Mouse (Mus musculus) G1E-ER4 (cell line): ENCODE results near the gene Gtf3c1. TPM values are rescaled to one million over a fixed set of nuclear protein-coding genes. Genes with fewer than 3 reads are reported as not detected.

Experiments used
- GATA1 ChIP-seq: IDR thresholded peaks from one replicate; pipeline ENCODE4 v1.8.0; 2012; ENCODE audit warnings: low read length, inconsistent platforms
- polyA plus RNA-seq: library from polyadenylated mRNA; stranded (reverse); fragments of >175 nt; gene quantifications from 2 replicates; pipeline ENCODE4 v1.2.3, GENCODE M21; 2012

Gtf3c1 gene
- 105 and 136 TPM in 2 replicates for polyA plus RNA-seq

DNA sequence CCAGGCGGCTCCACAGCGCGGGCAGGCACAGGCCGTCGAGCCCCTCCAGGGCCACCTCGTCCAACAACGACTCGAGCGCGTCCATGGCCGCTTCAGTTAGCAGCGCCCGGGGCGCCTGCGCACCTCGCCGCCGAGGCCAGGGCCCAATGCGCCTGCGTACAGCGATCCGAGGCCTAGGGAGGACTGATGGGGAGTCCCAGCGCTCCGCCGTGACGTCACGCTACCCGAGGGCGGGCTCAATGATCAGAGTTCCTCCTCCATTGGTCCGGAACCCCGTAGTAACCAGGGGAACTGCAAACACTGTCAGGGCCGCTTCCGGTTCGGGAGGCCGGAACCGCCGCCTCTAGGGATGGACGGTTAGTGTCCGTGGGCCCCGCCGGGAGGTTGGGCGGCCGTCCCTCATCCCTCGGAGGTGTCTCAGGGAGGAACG is at the start of gene Gtf3c1, which contains the start of gene D430042O09Rik:
Gene Gtf3c1 (minus strand): TSS at position 188 of the 430 bp plus-strand sequence.
Gene D430042O09Rik (plus strand): TSS at position 296 of the 430 bp plus-strand sequence.
- no peak for TF ChIP-seq GATA1

GRCm38 (mm10) chr7:125756806-125757205 is 49.2 kb upstream of the Gtf3c1 start:
- TF ChIP-seq GATA1: no peak

GRCm38 (mm10) chr7:125753326-125753715 is 45.7 kb upstream of the Gtf3c1 start:
- TF ChIP-seq GATA1: no peak

DNA sequence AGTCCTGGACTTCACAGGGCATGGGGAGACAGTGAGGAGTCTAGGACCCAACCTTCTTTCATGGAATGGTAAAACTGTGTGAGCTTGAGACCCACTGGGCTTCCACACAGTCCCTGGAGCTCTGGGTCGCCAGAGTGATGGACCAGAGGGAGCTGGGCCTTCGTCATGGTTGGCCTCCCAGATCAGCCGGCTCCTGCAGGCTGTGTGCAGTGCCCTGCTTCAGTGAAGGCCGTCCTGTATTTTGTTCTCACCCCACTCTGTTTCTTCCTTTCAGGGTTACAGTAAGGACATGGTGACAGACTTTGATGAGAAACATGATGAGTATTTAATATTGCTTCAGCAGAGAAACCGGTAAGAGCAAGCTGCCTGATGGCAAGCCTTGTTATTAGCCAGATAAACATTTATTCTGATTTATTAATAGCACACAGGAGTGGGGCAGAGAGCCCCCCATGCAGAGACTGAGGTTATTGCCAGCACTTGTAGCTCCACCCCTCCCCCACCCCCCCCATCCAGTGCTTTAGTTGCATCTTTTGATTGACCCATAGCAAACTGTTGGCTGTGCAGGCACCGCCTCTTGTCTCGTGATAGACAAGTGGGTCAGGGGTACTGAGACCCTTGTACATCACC is 45.2 kb upstream of the Gtf3c1 start:
- no peak for TF ChIP-seq GATA1

GRCm38 (mm10) chr7:125748186-125748585 is 40.6 kb upstream of the Gtf3c1 start:
- TF ChIP-seq GATA1: no peak

- TF ChIP-seq GATA1: no peak
Measured at GRCm38 (mm10) chr7:125747316-125747690, 39.7 kb upstream of the Gtf3c1 start.

- TF ChIP-seq GATA1: no peak
Measured at GRCm38 (mm10) chr7:125746621-125747315, 39.2 kb upstream of the Gtf3c1 start.

- TF ChIP-seq GATA1: no peak
Measured at GRCm38 (mm10) chr7:125744774-125745173, 37.2 kb upstream of the Gtf3c1 start.

DNA sequence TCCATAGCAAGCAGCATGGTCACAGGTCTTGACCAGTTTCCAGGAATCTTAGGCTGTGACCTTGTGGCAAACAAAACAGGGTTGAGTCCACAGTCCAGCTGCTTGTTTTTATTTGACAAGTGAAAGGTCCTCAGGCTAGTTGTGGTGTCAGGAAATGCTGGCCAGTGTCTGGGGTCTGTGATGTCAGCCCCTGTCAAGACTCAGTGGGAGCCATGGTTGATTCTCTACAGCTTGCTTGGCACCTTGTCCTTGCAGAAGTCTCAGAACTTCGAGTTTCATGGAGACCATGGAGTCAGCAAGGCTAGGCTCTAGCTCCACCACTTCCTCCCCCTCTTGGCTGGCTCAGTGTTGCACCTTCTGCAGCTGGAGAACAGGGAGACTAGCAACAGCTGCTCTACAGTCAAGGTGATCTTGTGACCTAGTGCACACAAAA is 33.7 kb upstream of the Gtf3c1 start:
- no peak for TF ChIP-seq GATA1

GRCm38 (mm10) chr7:125740521-125740920 is 32.9 kb upstream of the Gtf3c1 start:
- no peak for TF ChIP-seq GATA1

- TF ChIP-seq GATA1: no peak
Measured at GRCm38 (mm10) chr7:125736366-125737015, 28.9 kb upstream of the Gtf3c1 start.

- no peak for TF ChIP-seq GATA1
Measured at GRCm38 (mm10) chr7:125733791-125734190, 26.2 kb upstream of the Gtf3c1 start.

- TF ChIP-seq GATA1: no peak
Measured at GRCm38 (mm10) chr7:125731679-125732078, 24.1 kb upstream of the Gtf3c1 start.

DNA sequence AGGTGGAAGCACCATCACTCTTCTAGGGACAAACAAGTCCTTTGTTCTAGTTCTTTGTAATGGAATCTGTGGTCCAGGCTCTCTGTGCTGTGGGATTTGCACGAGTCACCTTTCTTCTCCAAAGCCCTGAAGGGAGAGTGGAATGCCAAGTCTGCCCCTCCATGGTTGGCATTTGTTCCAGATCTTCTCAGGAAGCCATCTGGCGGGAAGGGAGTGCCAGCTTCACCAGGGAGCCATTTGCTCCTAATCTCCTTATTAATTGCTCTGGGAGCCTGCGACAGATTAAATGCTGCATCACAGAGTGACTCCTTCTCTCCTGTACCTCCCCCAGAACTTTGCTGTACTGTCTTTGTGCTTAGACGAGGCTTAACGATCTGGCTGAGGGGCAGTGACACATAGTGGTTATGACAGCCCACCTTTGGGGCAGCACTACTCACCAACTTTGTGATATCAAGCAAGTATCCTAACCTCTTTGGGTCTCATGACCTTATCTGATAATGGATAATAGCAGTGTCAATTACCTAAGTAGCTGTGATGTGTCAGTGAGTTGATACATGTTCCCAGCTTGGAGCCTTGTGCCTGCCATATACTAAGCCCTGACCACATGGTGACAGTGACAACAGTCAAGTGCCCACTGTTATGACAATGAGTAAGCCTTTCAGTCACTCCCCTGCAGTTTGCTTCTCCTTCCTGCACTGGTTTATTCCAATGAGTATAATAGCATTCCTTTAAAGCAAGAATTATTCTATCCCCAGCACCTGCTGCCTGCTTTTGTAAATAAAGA is 15.8 kb upstream of the Gtf3c1 start:
- no peak for TF ChIP-seq GATA1

DNA sequence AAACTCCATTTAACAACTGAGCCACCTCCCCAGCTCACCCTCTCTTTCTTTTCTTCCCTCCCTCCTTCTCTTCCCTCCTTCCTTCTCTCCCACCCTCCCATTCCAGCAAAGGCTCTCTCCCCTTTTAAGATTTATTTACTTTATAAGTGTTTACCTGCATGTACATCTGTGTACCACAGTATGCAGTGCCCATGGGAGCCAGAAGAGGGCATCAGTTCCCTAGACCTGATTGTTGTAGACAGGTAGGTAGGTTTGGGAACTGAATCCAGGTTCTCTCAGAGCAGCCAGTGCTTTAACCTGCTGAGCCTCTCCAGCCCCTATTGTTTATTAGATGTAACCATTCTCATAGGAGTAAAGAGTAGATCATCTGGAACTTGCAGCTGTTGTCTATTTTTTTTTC is 14.5 kb upstream of the Gtf3c1 start:
- TF ChIP-seq GATA1: no peak

DNA sequence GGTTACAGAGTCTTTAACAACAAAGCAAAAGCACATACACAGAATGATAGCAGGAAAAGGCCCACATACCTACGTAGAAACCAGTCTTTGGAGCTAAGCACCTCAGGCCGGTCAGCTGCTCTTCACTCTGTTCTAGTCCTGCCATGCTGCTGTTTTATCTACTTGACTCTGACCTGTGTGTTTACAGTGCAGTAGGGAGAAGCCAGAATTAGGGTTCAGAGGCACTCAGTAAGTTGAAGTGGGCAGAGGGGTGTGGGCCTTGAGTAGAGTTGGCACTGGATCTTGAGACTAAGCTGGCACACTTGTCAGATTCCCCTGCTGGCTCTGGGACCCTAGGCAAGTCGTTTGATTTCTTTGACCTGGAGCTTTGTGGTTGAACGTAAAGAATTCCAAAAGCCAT is 13.5 kb upstream of the Gtf3c1 start:
- no peak for TF ChIP-seq GATA1
